ENCODE assay signal across 33 mouse cellular contexts in the genomic region with DNA sequence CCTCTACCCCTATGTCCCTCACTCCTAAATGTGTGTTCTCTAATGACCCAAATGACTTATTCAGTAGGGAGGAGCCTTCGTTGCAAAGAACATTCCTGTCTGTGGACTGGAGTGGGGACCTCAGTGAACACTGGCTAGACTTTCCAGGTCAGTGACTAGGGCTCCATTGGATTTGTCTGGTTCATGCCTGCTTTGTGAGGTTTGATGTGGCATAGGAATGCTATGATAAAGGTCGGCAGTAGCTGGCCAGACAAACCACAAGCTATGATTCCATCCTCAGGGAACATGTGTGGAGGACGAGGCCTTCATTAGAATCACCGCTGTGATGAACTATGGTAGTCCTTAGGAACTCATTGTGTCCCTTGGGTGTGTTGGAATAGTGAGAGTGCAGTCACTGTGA. TPM values are rescaled to one million over a fixed set of nuclear protein-coding genes. Genes with fewer than 3 reads are reported as not detected.
DNase-seq lines count a peak whose midpoint lies in the region; ATAC-seq and TF ChIP-seq lines count a peak whose summit lies in the region.
"Had no signal": no experiment of that assay in that cellular context is flagged by ENCODE, and none has a peak within 500 bp of the region (broad histone marks: within the 10 kb centered on the region; RNA-seq: fewer than 3 reads in every experiment).

No protein-coding gene starts in this region.

- CTCF ChIA-PET in Patski (lab: Charles Lee) = no interaction called here

- H3K4me2 ChIP-seq in kidney, embryonic 16.5 days (replicated peaks; ENCODE audit: low read depth, low read length) = no peak overlapping the region
- H3K4me2 ChIP-seq in liver, embryonic 13.5 days = no peak overlapping the region
- H3K4me2 ChIP-seq: forebrain, embryonic 13.5 days; heart, embryonic 11.5 days; hindbrain, embryonic 12.5 days; hindbrain, embryonic 15.5 days had no signal

- TF ChIP-seq CTCF in Patski (IDR thresholded peaks at IDR 0.05) = no peak

- H3K36me3 ChIP-seq in kidney, embryonic 16.5 days (ENCODE audit: insufficient read depth, low read length) = peaks cover 39% of the 10 kb centered on the region
- H3K36me3 ChIP-seq in liver, embryonic 13.5 days = peaks cover 67% of the 10 kb centered on the region

- H3K4me3 ChIP-seq in kidney, embryonic 16.5 days (ENCODE audit: low read length) = no peak overlapping the region
- no peak overlapping the region for H3K4me3 ChIP-seq in liver, embryonic 13.5 days (replicated peaks)
- H3K4me3 ChIP-seq: forebrain, embryonic 10.5 days; forebrain, embryonic 13.5 days; hindbrain, embryonic 12.5 days; hindbrain, embryonic 15.5 days had no signal

- no peaks in the 10 kb centered on the region for H3K9me3 ChIP-seq in kidney, embryonic 16.5 days (ENCODE audit: low read length)
- H3K9me3 ChIP-seq in liver, embryonic 13.5 days (replicated peaks) = no peaks in the 10 kb centered on the region
- H3K9me3 ChIP-seq: forebrain, embryonic 10.5 days; forebrain, embryonic 13.5 days; hindbrain, embryonic 12.5 days; hindbrain, embryonic 15.5 days had no signal

- H3K9ac ChIP-seq in kidney, embryonic 16.5 days (replicated peaks; ENCODE audit: low read length) = no peak overlapping the region
- H3K9ac ChIP-seq in liver, embryonic 13.5 days = peak overlapping the region; percentile 11; the same call in 1 of the 2 replicates
- H3K9ac ChIP-seq: forebrain, embryonic 13.5 days; hindbrain, embryonic 12.5 days; hindbrain, embryonic 15.5 days had no signal

- peak; percentile 43 for DNase-seq in kidney, adult 11 months
- no peak for DNase-seq in kidney, postnatal 4 days
- DNase-seq in kidney, adult 9 months = peak; percentile 48
- no peak for DNase-seq in liver, embryonic 13.5 days
- DNase-seq in liver (no peak), Patski (ENCODE audit: low read depth, low spot score) (peak; percentile 84)
- no peak for DNase-seq in left cerebral cortex, postnatal 4 days
- DNase-seq: adrenal gland, adult 8-10 months; adrenal gland, postnatal 25 days; cerebellum, adult 18-20 months; cerebellum, adult 9-10 months; cerebellum, postnatal 14 days; gastrocnemius, postnatal 10 days; gastrocnemius, postnatal 36 days; heart, adult 11 months had no signal

- in situ Hi-C loops in Patski (cut with MboI; ENCODE audit: low pct_unique_long_range_greater_than_20kb) = no loop called here

- WGBS in kidney, embryonic 16.5 days = 92% methylated on average over 4 of the region's 4 CpGs
- WGBS in liver, embryonic 13.5 days (ENCODE audit: insufficient replicate concordance) = 77% methylated on average over 4 of the region's 4 CpGs

- peaks cover 8% of the 10 kb centered on the region for H3K4me1 ChIP-seq in kidney, embryonic 16.5 days (ENCODE audit: insufficient read depth, low read length)
- H3K4me1 ChIP-seq in liver, embryonic 13.5 days (replicated peaks) = peaks cover 71% of the 10 kb centered on the region

- no peak overlapping the region for H3K27ac ChIP-seq in kidney, embryonic 16.5 days (ENCODE audit: low read length)
- peak overlapping the region; percentile 16; the same call in 1 of the 2 replicates for H3K27ac ChIP-seq in liver, embryonic 13.5 days
- H3K27ac ChIP-seq: forebrain, embryonic 10.5 days; forebrain, embryonic 13.5 days; hindbrain, embryonic 12.5 days; hindbrain, embryonic 15.5 days had no signal

- no peaks in the 10 kb centered on the region for H3K27me3 ChIP-seq in kidney, embryonic 16.5 days (ENCODE audit: insufficient read depth, low read length)
- H3K27me3 ChIP-seq in liver, embryonic 13.5 days = no peaks in the 10 kb centered on the region
- no peaks in the 10 kb centered on the region for H3K27me3 ChIP-seq in Patski
- H3K27me3 ChIP-seq: forebrain, embryonic 13.5 days; hindbrain, embryonic 12.5 days; hindbrain, embryonic 15.5 days had no signal

- POLR2A ChIA-PET in Patski (lab: Charles Lee) = no interaction called here

- ATAC-seq in kidney, embryonic 16.5 days (ENCODE audit: low FRiP score, low TSS enrichment) = no peak
- ATAC-seq in liver, embryonic 13.5 days (ENCODE audit: low read depth) = no peak
- ATAC-seq in Patski = peak; percentile 55
- ATAC-seq: activated CD4-positive, CD25-positive, alpha-beta regulatory T cell, adult 4 months; forebrain, embryonic 13.5 days; forebrain, embryonic 16.5 days had no signal

- intact Hi-C loops in left cerebral cortex, postnatal 4 days (cut with DNase I) = no loop called here

RNA-seq across cellular contexts. Expression of a gene that starts 5.2 kb away (rescaled TPM):
- 35.6 and 37.1 TPM in 2 replicates for polyA plus RNA-seq in kidney, embryonic 16.5 days (2015; fragmentation: Nextera tagmentation; extraction: Ambion mirVana)
- 14.5 and 18.2 TPM in 2 replicates for polyA plus RNA-seq in liver, embryonic 13.5 days (2015; fragmentation: Nextera tagmentation; extraction: Ambion mirVana)
- polyA plus RNA-seq in Patski (2021) = 38.3 TPM
- 10 to 100 TPM; 25.5 to 27.8 TPM for total RNA-seq in left cerebral cortex, postnatal 4 days (2021)

RNA-seq across cellular contexts. Expression of a gene that starts 54.5 kb away (rescaled TPM):
- not detected in 2 replicates for polyA plus RNA-seq in kidney, embryonic 16.5 days (2015; fragmentation: Nextera tagmentation; extraction: Ambion mirVana)
- not detected in 2 replicates for polyA plus RNA-seq in liver, embryonic 13.5 days (2015; fragmentation: Nextera tagmentation; extraction: Ambion mirVana)
- polyA plus RNA-seq in Patski (2021) = not detected
- not detected for total RNA-seq in left cerebral cortex, postnatal 4 days (2021)
- total RNA-seq: adrenal gland, postnatal 25 days; ES-E14; gastrocnemius, adult 18-20 months; gastrocnemius, postnatal 10 days; gastrocnemius, postnatal 36 days; heart, adult 8-10 months; heart, postnatal 25 days; hematopoietic stem cell, adult 5-6 weeks had no signal
- polyA plus RNA-seq: activated CD4-positive, CD25-positive, alpha-beta regulatory T cell, adult 4 months; brain, embryonic 14.5 days; embryonic facial prominence, embryonic 11.5 days; embryonic facial prominence, embryonic 14.5 days; forebrain, embryonic 10.5 days; forebrain, embryonic 13.5 days; forebrain, embryonic 16.5 days; heart, embryonic 11.5 days; heart, embryonic 14.5 days; heart, postnatal 0 days; hindbrain, embryonic 12.5 days; hindbrain, embryonic 15.5 days had no signal

Comparison
In these comparisons a context has a peak if more than half of its experiments do, and no peak if none do; other contexts are left out.
1. DNase-seq: peak in kidney, adult 11 months (single experiment), kidney, adult 9 months (single experiment) and Patski (single experiment); none in kidney, postnatal 4 days (0 of 2), liver, embryonic 13.5 days (single experiment), liver (single experiment) and left cerebral cortex, postnatal 4 days (single experiment).